Mouse (Mus musculus): ENCODE measurements around the gene 5530400C23Rik. TPM values are rescaled to one million over a fixed set of nuclear protein-coding genes. Genes with fewer than 3 reads are reported as not detected.
"Not testable (repeated sequence)": the region's sequence is repeated elsewhere in the genome, so short reads cannot be mapped to it uniquely, and the experiment has no call there.

The 5530400C23Rik gene
- not detected in 2 replicates for polyA plus RNA-seq (2015; fragmentation: Nextera tagmentation; extraction: Ambion mirVana)

GRCm38 (mm10) chr6:133291916-133292315, at the start of gene 5530400C23Rik:
Gene 5530400C23Rik, plus strand, starts transcription at chr6:133292216.
- H3K4me3 ChIP-seq; H3K27ac ChIP-seq; H3K9ac ChIP-seq; H3K4me2 ChIP-seq; H3K9me3 ChIP-seq (replicated peaks); H3K4me1 ChIP-seq; H3K27me3 ChIP-seq; H3K36me3 ChIP-seq (ENCODE audit: poor library complexity, severe bottlenecking); ATAC-seq: not testable (repeated sequence)

GRCm38 (mm10) chr6:133305952-133306715, 14.1 kb downstream of the 5530400C23Rik start:
- WGBS = 76% methylated on average over 3 of the region's 3 CpGs

GRCm38 (mm10) chr6:133313896-133314295, 21.9 kb downstream of the 5530400C23Rik start:
- not testable (repeated sequence) for H3K27me3 ChIP-seq; H3K4me2 ChIP-seq; H3K4me1 ChIP-seq; H3K4me3 ChIP-seq; H3K36me3 ChIP-seq (ENCODE audit: poor library complexity, severe bottlenecking); H3K27ac ChIP-seq; H3K9ac ChIP-seq; H3K9me3 ChIP-seq (replicated peaks); ATAC-seq
- 92% methylated on average over 2 of the region's 2 CpGs for WGBS

More at GRCm38 (mm10) chr6:133305952-133306715, 14.1 kb downstream of the 5530400C23Rik start:
- Histone ChIP-seq H3K9me3 (replicated peaks) (no peaks in the 10 kb centered on the region), H3K27ac (no peak overlapping the region), H3K9ac (no peak overlapping the region), H3K4me2 (no peak overlapping the region), H3K36me3 (ENCODE audit: poor library complexity, severe bottlenecking) (no peaks in the 10 kb centered on the region), H3K27me3 (no peaks in the 10 kb centered on the region), H3K4me1 (no peaks in the 10 kb centered on the region), H3K4me3 (no peak overlapping the region)
- ATAC-seq = no peak

- 83% methylated on average over 1 of the region's 1 CpGs for WGBS
- no peak for ATAC-seq
- H3K9me3 ChIP-seq (replicated peaks) = no peaks in the 10 kb centered on the region
Measured at GRCm38 (mm10) chr6:133338535-133338934, 46.5 kb downstream of the 5530400C23Rik start.

GRCm38 (mm10) chr6:133341731-133342130, 49.7 kb downstream of the 5530400C23Rik start:
- ATAC-seq; H3K36me3 ChIP-seq (ENCODE audit: poor library complexity, severe bottlenecking): not testable (repeated sequence)

More at GRCm38 (mm10) chr6:133338535-133338934, 46.5 kb downstream of the 5530400C23Rik start:
- H3K4me1 ChIP-seq = no peaks in the 10 kb centered on the region
- H3K4me2 ChIP-seq = no peak overlapping the region
- H3K36me3 ChIP-seq (ENCODE audit: poor library complexity, severe bottlenecking) = no peaks in the 10 kb centered on the region
- no peak overlapping the region for H3K27ac ChIP-seq
- no peak overlapping the region for H3K9ac ChIP-seq
- H3K27me3 ChIP-seq = no peaks in the 10 kb centered on the region
- H3K4me3 ChIP-seq = no peak overlapping the region

More at GRCm38 (mm10) chr6:133341731-133342130, 49.7 kb downstream of the 5530400C23Rik start:
- not testable (repeated sequence) for H3K27me3 ChIP-seq; H3K9me3 ChIP-seq (replicated peaks); H3K9ac ChIP-seq; H3K27ac ChIP-seq; H3K4me3 ChIP-seq; H3K4me1 ChIP-seq; H3K4me2 ChIP-seq
- WGBS = 84% methylated on average over 5 of the region's 5 CpGs

Other genes with a start within 250 kb of the 5530400C23Rik start
- not detected in 2 replicates for gene Tas2r140, start 236.4 kb upstream of the 5530400C23Rik start, polyA plus RNA-seq (2015; fragmentation: Nextera tagmentation; extraction: Ambion mirVana)
- gene Smim10l1, start 187.3 kb upstream of the 5530400C23Rik start, polyA plus RNA-seq (2015; fragmentation: Nextera tagmentation; extraction: Ambion mirVana) = 100 TPM in 2 replicates